Mouse (Mus musculus) thymus, adult 2 months (tissue): ENCODE results near the gene Fndc7.

Source experiments
- CTCF ChIP-seq: fragments of 200-500 bp; IDR thresholded peaks from 2 replicates; pipeline ENCODE4 v1.5.1; 2012; ENCODE audit warnings: mild to moderate bottlenecking, control low read depth, low read length, moderate library complexity, borderline replicate concordance; ENCODE audit not compliant: control insufficient read depth, poor library complexity, insufficient read depth; ENCODE audit errors: extremely low read depth
- POLR2A ChIP-seq: fragments of 200-500 bp; IDR thresholded peaks from 2 replicates; pipeline ENCODE4 v1.6.1; 2012; ENCODE audit warnings: mild to moderate bottlenecking, low read length, control low read depth, moderate library complexity; ENCODE audit not compliant: control insufficient read depth, poor library complexity, insufficient read depth; ENCODE audit errors: extremely low read depth

GRCm38 (mm10) chr3:108810747-108811263, 79.0 kb downstream of the Fndc7 start:
- TF ChIP-seq POLR2A (no peak), CTCF (no peak)
